Mouse (Mus musculus): ENCODE data around the gene Baiap2l2. TPM values are rescaled to one million over a fixed set of nuclear protein-coding genes. Genes with fewer than 3 reads are reported as not detected.

Baiap2l2 gene
- polyA plus RNA-seq, 1 experiment from 2014 or later: 3.9 TPM

DNA sequence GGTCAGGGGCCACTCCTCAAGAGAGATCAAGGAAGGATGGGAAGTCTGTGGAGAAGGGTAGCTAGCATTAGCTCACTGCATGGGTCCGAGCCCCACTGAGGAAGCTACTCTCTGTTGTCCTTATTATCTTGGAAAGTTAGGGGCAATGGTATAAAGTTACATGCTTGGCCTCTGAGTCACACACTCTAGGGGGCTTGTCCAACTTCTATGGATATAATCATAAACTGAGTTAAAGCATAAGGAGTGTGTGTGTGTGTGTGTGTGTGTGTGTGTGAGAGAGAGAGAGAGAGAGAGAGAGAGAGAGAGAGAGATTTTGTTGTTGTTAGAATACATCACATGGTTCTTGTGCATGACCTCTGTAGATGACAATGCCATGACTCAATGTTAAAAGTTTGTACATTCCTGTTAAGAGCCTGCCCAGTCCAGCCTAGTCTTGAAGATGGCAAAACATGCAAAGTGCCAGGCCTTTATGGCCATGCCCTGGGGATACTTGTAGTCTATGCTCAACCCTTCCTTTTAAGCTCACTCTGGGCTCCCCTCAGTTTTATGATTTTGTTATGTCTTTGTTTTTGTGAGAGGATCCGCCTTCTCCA is 14.3 kb upstream of the Baiap2l2 start:
- ATAC-seq (ENCODE audit: insufficient read depth) (no peak), DNase-seq (no peak)
- Histone ChIP-seq H3K36me3 (ENCODE audit: insufficient read depth) (peaks cover 12% of the 10 kb centered on the region; the same call in 1 of the 2 replicates), H3K9me3 (ENCODE audit: low read depth, low read length) (no peaks in the 10 kb centered on the region), H3K9ac (no peak overlapping the region), H3K4me2 (no peak overlapping the region), H3K27ac (ENCODE audit: low read depth) (no peak overlapping the region), H3K4me1 (ENCODE audit: insufficient read depth) (no peaks in the 10 kb centered on the region), H3K27me3 (ENCODE audit: insufficient read depth, low read length) (no peaks in the 10 kb centered on the region), H3K4me3 (ENCODE audit: low read depth, low read length) (no peak overlapping the region)
- TF ChIP-seq CTCF (IDR thresholded peaks at IDR 0.05; ENCODE audit: low read depth): no peak
- 70% methylated on average over 2 of the region's 2 CpGs for WGBS

DNA sequence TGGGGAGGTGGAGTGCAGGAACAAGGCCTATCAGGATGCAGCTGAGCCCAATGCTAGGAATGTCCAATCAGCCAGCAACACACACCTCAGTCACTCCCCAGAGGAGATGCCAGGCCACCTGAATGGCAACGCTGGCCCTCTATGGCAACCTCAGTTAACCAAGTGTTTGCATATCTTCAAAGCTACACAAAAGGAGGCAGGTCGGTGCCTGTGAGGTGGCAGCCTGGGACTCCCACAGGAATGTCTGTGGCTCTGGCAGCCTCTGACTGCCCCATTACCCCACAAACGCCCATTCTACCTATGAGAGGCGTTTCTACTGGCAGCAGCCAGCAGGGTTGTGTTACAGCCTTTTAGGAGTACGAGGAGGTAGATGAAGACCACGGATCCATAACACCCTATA is 13.2 kb upstream of the Baiap2l2 start:
- 70% methylated on average over 6 of the region's 6 CpGs for WGBS
- TF ChIP-seq CTCF (IDR thresholded peaks at IDR 0.05; ENCODE audit: low read depth): no peak
- Histone ChIP-seq H3K9me3 (ENCODE audit: low read depth, low read length) (no peaks in the 10 kb centered on the region), H3K27me3 (ENCODE audit: insufficient read depth, low read length) (no peaks in the 10 kb centered on the region), H3K4me1 (ENCODE audit: insufficient read depth) (no peaks in the 10 kb centered on the region), H3K27ac (ENCODE audit: low read depth) (no peak overlapping the region), H3K4me2 (no peak overlapping the region), H3K36me3 (ENCODE audit: insufficient read depth) (peaks cover 9% of the 10 kb centered on the region; the same call in 1 of the 2 replicates), H3K4me3 (ENCODE audit: low read depth, low read length) (no peak overlapping the region), H3K9ac (no peak overlapping the region)
- DNase-seq (peak; percentile 15), ATAC-seq (ENCODE audit: insufficient read depth) (no peak; the same call in 1 of the 2 replicates)

DNA sequence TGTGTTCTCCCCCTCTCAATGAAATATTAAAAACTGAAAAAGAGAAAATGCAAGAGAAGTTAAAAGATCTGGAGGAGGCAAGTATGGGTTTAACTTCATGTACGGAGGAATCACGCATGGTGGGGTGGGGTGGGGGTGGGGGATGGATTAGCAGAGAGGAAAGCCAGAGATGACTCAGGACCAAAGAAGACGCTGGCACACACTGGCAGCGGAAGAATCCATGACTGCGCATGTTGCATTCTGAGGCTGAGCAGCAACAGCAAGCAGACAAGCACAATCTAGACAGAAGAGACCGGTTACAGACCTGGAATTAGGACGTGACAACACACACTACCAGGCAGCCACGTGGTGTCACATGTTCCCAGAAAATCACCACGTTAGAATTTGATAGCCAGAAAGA is 7.4 kb upstream of the Baiap2l2 start:
- H3K27me3 ChIP-seq (ENCODE audit: insufficient read depth, low read length): no peaks in the 10 kb centered on the region
- no peak overlapping the region for H3K9ac ChIP-seq
- H3K27ac ChIP-seq (ENCODE audit: low read depth): no peak overlapping the region
- no peak for ATAC-seq (ENCODE audit: insufficient read depth)
- no peak for TF ChIP-seq CTCF (IDR thresholded peaks at IDR 0.05; ENCODE audit: low read depth)
- no peaks in the 10 kb centered on the region for H3K9me3 ChIP-seq (ENCODE audit: low read depth, low read length)
- H3K4me1 ChIP-seq (ENCODE audit: insufficient read depth): no peaks in the 10 kb centered on the region
- H3K4me3 ChIP-seq (ENCODE audit: low read depth, low read length): no peak overlapping the region
- 81% methylated on average over 9 of the region's 9 CpGs for WGBS
- H3K36me3 ChIP-seq (ENCODE audit: insufficient read depth): peaks cover 6% of the 10 kb centered on the region; the same call in 1 of the 2 replicates
- no peak overlapping the region for H3K4me2 ChIP-seq
- DNase-seq: no peak

DNA sequence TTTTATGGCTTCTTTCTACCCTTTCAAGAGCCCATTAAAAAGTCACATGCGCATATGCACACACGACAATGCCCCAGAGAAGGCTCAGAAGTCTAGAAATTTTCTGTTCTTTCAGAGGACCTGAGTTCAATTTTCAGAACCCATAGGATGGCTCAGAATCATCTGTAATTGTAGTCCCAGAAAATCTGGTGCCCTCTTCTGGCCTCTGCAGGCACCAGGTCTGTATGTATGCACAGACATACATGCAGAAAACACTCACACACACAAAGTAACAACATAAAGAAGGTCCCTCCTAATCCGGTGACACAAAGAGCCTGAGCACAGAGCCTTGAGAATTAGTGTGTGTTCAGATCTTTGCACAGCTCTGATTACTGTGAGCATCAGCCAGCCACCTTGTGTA is 5.0 kb upstream of the Baiap2l2 start:
- no peak overlapping the region for H3K9ac ChIP-seq
- H3K27ac ChIP-seq (ENCODE audit: low read depth): no peak overlapping the region
- ATAC-seq (ENCODE audit: insufficient read depth) (no peak), DNase-seq (peak; percentile 26)
- no peak; the same call in 1 of the 2 replicates for TF ChIP-seq CTCF (IDR thresholded peaks at IDR 0.05; ENCODE audit: low read depth)
- whole genome bisulfite sequencing: 76% methylated on average over 3 of the region's 3 CpGs
- H3K4me1 ChIP-seq (ENCODE audit: insufficient read depth): no peaks in the 10 kb centered on the region
- H3K36me3 ChIP-seq (ENCODE audit: insufficient read depth): peaks cover 20% of the 10 kb centered on the region; the same call in 1 of the 2 replicates
- no peak overlapping the region for H3K4me3 ChIP-seq (ENCODE audit: low read depth, low read length)
- no peak overlapping the region for H3K4me2 ChIP-seq
- no peaks in the 10 kb centered on the region for H3K9me3 ChIP-seq (ENCODE audit: low read depth, low read length)
- no peaks in the 10 kb centered on the region for H3K27me3 ChIP-seq (ENCODE audit: insufficient read depth, low read length)

DNA sequence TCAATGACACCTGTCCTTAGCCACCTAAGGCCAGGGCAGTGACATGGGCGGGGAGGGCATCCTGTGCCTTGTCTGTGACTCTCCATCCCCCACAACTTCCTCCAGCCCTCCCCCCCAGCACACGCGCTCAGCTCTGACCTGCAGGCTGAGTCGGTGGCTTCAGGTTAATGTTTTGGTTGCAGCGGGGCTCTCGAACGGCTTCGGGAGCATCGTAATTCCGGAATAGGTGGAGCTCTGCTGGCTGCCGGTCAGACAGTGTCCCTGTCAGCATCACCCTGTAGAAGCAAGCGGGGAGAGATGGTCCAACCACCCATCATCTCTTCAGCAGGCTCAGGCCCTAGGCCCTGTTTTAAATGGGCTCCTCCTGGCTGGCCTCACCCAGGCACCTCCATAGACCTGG is 4.1 kb upstream of the Baiap2l2 start:
- Histone ChIP-seq H3K4me2 (no peak overlapping the region), H3K4me1 (ENCODE audit: insufficient read depth) (no peaks in the 10 kb centered on the region), H3K9me3 (ENCODE audit: low read depth, low read length) (no peaks in the 10 kb centered on the region), H3K36me3 (ENCODE audit: insufficient read depth) (peaks cover 20% of the 10 kb centered on the region; the same call in 1 of the 2 replicates), H3K27ac (ENCODE audit: low read depth) (no peak overlapping the region), H3K9ac (no peak overlapping the region), H3K27me3 (ENCODE audit: insufficient read depth, low read length) (no peaks in the 10 kb centered on the region), H3K4me3 (ENCODE audit: low read depth, low read length) (no peak overlapping the region)
- no peak for DNase-seq
- ATAC-seq (ENCODE audit: insufficient read depth): no peak
- 82% methylated on average over 12 of the region's 12 CpGs for WGBS
- no peak for TF ChIP-seq CTCF (IDR thresholded peaks at IDR 0.05; ENCODE audit: low read depth)

DNA sequence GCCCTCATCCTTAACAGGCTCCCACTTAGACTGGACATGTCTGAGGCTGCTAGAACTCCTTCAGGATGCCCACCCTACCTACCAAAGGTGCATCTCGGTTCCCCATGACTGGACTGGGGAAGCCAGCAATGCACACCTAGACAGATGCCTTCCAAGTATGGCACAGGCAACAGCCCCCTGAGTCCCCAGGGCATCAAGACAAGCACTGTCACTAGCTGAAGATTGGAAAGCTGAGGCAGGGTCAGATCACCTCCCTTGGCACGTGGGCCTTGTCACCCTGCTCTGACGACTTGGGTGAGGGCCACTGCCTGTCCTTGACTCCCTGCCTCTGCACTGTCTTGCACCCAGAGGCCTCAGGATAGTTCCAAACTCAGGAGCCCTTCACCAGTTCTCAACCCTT is 3.0 kb upstream of the Baiap2l2 start:
- Histone ChIP-seq H3K4me2 (no peak overlapping the region), H3K4me1 (ENCODE audit: insufficient read depth) (no peaks in the 10 kb centered on the region), H3K36me3 (ENCODE audit: insufficient read depth) (peaks cover 20% of the 10 kb centered on the region; the same call in 1 of the 2 replicates), H3K27ac (ENCODE audit: low read depth) (no peak overlapping the region), H3K9me3 (ENCODE audit: low read depth, low read length) (no peaks in the 10 kb centered on the region), H3K27me3 (ENCODE audit: insufficient read depth, low read length) (no peaks in the 10 kb centered on the region), H3K4me3 (ENCODE audit: low read depth, low read length) (no peak overlapping the region), H3K9ac (no peak overlapping the region)
- ATAC-seq (ENCODE audit: insufficient read depth) (no peak), DNase-seq (no peak)
- no peak for TF ChIP-seq CTCF (IDR thresholded peaks at IDR 0.05; ENCODE audit: low read depth)
- 75% methylated on average over 3 of the region's 3 CpGs for WGBS

DNA sequence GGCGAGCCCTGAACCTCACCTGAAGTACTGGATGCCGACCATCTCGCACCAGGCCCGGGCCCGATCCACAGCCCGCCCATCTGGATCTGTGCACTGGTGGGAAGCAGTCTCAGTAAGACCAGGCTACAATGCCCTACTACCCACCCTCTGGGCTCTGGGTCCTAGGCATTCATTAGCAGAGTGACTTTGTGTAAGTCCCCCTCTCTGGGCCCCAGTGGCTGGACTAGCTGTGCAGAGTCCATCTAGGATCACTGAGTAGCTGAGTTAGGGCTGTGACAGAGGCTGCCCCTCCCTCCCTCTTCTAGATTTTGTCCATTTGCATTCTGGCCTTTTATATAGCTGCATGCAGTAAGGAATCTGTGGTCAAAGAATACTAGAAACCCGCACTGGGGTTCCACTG is 1.8 kb upstream of the Baiap2l2 start:
- no peak for DNase-seq
- no peak for TF ChIP-seq CTCF (IDR thresholded peaks at IDR 0.05; ENCODE audit: low read depth)
- H3K9ac ChIP-seq: no peak overlapping the region
- no peaks in the 10 kb centered on the region for H3K9me3 ChIP-seq (ENCODE audit: low read depth, low read length)
- 0 out of 2 replicates have a peak, but pooled peaks cover 20% of the 10 kb centered on the region for H3K36me3 ChIP-seq (ENCODE audit: insufficient read depth)
- no peak overlapping the region for H3K4me3 ChIP-seq (ENCODE audit: low read depth, low read length)
- 87% methylated on average over 7 of the region's 7 CpGs for WGBS
- H3K27me3 ChIP-seq (ENCODE audit: insufficient read depth, low read length): no peaks in the 10 kb centered on the region
- no peak overlapping the region for H3K27ac ChIP-seq (ENCODE audit: low read depth)
- no peak for ATAC-seq (ENCODE audit: insufficient read depth)
- H3K4me2 ChIP-seq: no peak overlapping the region
- H3K4me1 ChIP-seq (ENCODE audit: insufficient read depth): no peaks in the 10 kb centered on the region
